Mouse (Mus musculus) embryo, embryonic 11 days (tissue): Measurements from ENCODE around the gene Napa.

Experiments used
- DNase-seq: peaks from one replicate; pipeline ENCODE4 v3.0.0-alpha.2; 2015

Napa gene

DNA sequence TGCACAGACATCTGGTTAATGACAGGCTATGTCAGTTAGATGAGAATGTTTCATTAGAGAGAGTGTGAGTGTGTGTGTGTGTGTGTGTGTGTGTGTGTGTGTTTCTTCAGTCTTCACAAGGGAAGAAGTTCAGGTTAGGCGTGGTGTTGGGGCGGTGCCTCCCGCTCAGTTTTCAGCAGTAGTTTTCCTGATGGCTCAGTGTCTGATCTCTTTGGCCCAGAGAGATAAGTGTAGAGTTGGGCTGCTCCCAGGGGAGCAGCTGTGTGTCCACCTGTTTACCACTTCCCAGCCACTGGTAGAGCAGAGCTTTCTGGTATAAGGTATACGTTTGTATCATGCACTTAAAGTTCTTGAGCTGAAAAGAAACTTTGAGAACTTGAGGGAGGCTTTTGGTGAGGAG is 1.6 kb downstream of the Napa start:
- DNase-seq, result no peak

DNA sequence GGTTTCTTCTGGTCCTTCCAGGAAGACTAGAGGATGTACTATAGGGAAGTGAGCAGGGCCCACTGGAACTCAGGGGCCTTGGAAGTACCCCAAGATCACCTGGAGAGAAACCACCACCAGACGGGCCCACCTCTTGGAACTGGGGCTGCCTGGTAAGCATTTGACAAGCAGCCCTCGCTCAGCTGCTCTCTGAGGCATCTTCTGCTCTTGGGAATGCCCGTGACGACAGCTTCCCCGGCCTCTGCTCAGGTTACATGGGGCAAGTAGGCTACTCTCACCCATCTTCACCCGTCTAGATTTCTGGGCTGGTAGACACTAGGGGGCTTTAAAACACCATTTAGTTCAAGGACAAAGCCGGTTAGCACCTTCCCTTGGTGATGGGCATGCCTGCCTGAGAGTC is 2.8 kb downstream of the Napa start:
- no peak for DNase-seq

DNA sequence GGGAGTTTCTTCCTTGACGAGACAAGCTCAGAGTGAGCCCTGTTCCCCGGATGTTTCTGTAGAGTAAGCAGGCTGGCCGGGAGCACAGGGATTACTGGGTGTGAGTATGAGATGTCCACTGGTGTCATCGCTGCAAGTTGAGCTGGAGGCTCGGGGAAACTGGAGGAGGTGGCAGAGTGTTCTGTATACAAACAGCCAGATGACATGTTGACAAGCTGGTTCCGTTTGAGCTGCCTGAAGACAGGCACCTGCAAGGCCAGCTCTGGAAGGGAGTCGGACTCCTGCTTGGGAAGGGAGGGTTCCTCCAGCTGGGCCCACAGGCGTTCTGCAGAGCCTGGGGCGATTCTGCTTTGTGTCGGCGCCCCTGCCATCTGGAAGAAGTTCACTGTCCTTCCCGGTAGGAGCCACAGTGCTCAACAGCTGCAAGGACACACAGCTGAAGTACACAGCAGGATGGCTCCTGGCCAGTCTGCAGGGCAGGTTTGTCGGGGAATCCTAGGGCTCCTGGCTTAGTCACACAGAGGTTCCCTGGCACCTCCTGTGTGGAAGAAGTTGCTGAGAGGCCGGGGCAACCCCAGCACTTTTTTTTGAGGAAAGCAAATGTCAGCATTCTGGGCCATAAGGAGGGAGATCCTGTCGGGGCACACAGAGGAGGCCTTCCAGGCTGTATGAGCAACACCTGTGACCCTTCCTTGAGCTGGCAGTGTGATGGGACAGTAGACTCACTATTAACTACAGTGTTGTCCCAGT is 3.6 kb downstream of the Napa start:
- no peak for DNase-seq

DNA sequence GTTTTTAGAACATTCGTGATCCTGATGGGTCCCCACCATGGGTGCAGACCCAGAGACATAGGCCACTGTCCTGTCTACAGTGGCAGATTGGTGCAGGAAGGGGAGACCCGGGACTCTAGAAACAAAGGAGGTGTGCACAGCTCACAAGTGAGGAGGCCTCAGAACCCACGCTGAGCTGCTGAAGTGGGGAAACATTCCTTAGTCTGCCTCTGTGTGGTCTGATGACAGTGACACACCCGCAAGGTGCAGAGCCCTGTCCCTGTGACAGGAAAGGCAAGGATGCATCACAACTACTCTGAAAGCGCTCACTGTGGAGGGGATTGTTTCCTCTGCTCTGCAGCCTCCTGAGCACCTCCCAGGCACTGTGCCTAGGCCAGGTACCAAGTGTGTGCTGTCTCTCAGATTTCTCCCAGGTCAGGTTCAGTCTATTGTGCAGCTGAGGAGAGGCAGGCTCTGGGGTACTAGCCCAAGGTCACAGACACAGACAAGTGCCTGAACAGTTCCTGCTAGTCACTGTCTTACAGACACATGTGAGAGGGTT is 4.5 kb downstream of the Napa start:
- no peak for DNase-seq

DNA sequence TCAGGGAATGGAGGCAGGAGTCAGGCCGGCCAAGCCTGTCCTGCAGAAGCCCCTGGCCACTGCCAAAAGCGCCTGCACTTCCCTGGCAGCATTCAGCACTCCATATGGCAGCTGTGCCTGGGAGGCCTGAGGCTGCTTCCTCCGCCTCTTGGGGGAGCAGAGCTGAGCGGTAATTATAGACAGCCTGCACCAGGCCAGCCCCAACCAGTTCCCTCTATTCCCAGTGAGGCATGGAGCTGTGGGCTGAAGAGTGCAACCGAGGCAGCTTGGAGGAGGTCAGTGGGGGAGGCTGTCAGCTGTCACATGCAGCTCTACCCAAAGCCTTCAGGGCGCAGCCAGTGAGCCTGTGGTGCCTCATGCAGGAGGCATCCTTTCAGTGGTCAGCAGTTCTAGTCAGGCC is 5.5 kb downstream of the Napa start:
- DNase-seq, result peak; percentile 5

DNA sequence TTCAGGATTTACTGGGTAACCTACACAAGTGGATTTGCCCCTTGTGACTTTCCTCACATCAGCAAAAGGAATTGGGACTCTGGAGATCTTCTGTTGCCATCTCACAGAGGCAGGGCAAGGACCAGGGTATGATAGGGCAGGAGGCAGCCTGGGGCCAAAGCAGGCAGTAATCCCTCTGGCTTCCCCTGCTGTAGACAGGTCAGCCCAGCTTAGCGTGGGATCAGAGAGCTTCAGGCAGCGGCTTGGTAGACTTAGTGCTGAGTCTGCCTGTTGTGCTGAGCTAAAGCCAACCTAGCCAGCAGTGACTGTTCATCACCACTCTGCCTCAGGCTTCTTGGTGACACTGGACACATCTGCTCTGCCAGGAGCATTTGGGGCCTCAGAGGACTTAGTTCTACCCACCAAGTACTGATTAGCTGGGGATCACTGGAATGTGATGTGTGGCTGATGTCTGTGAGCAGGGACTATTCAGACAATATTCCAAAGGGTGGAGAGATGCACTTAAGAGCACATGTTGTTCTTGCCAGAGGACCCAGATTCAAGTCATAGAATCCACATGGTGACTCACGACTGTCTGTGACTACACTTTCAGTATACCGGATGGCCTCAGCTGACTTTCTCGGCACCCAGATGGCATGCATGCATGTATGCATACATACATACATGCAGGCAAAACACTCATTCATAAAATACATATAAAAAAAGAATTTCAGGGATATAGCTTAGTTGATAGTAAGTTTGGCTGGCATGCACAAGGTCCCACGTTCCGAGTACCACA is 6.5 kb downstream of the Napa start:
- no peak for DNase-seq

DNA sequence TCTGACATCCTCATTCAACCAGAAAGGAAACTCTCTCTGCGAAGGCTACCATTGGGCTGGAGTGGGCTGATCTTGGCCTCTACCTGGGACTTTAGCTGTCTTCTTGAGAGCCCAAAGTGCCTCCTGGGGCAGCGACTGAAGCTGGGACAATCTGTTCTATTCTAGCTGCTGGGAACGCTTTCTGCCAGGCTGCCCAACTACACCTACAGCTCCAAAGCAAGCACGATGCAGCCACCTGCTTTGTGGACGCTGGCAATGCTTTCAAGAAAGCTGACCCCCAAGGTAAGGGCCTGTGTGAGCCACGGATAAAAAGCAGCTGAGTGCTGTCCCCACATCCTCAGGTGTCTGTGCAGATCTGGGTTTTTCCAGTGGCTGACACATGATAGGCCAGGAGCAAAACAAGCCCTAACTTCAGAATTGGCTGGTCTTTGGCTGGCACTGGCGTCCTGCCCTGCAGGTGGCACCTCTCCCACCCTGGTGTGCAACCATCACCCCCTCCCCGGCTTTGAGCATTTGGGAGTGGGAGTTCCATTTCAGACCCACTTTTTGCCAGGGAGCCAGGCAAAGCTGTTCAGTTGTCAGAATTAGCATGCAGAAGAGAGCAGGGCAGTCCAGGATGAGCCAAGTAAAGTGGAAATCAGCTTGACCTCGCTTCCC is 10.8 kb downstream of the Napa start:
- no peak for DNase-seq

DNA sequence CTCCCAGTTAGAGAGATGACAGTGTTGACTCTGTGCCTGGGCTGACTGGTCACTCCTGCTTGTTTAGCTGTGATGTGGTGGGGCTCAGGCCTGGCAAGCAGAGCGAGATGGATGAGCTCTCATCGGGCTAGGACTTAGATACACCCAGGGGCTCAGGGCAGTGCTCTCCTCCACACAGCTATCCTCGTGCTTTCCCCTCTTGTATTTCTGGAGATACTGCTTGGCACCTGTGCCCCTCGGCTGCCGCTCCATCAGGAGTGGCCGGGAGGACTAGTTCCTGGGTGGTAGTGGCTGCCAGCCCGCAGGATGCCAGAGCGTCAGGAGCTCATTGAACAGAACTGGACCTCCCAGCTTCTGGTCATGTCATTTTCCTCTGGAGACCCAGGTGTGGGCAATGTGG is 11.9 kb downstream of the Napa start:
- no peak for DNase-seq

DNA sequence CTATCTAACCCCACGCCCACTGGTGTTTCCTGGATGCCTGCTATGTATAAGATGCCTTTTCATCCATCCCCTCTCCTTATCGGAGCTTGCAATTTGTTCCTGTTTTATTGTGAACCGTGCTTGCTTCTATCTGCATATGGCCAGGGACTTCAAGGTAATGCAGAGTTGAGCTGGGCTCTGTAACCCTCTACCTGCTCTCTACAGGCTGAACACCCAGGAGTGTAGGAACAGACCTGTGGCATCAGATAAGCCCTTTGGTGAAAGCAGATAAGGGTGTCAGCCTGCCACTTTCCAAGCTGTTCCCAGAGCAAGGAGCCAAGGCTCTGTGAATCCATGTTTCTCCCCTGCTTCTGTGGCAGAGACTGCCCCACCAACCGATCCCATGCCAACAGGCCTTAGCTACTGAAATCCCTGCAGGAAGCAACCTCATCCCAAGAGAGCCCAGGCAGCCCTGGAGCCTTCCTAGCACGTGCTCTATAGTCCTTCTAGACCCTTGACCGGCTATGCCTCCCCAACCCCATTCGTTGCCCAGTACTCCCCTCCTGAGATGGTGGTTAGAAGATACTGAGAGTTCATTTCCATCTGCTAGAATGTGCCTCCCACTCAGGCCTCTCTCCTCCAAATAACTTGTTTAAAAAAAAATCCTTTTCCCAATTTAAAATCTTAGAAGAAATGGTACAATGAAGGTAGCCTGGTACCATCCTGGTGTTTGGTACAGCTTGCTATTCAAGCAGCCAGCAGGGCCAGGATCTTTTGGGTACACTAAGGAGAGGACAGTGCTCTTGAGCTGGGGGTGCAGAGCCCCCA is 13.2 kb downstream of the Napa start:
- no peak for DNase-seq

DNA sequence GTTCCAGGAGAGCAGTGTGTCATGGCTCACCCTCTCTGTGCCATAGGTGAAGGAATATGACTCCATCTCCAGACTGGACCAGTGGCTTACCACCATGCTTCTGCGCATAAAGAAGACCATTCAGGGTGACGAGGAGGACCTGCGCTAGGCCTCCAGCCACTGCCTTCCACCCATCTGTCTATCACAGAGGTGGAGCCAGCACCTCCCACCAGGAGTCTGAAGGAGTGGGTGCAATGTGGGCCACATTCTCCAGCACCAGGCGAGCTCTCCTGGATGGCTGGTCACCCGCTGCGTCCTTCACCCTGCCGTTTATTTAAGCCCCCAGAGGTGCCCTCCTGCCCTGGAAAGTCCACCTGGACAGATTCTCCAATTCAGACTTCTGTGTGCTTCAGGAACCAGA is 18.2 kb downstream of the Napa start:
- no peak for DNase-seq

DNA sequence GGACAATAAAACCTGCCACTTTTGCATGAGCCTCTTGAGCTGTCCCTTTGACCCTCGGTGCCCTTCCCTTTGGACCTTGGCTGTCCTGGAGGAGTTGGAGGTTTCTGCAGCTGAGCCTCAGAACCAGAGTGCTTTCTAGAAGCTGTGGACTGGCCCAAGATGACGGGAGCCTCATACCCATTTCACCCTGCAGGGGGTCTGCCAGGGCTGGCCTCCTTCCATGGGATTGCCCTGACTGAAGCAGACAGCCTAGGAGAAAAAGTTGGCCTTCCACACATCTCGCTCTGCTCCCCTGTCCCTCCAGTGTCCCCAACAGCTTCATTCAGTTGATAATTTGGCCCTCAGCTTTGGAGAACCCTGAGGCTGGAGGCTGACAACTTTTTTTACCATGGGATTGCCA is 18.8 kb downstream of the Napa start:
- no peak for DNase-seq

DNA sequence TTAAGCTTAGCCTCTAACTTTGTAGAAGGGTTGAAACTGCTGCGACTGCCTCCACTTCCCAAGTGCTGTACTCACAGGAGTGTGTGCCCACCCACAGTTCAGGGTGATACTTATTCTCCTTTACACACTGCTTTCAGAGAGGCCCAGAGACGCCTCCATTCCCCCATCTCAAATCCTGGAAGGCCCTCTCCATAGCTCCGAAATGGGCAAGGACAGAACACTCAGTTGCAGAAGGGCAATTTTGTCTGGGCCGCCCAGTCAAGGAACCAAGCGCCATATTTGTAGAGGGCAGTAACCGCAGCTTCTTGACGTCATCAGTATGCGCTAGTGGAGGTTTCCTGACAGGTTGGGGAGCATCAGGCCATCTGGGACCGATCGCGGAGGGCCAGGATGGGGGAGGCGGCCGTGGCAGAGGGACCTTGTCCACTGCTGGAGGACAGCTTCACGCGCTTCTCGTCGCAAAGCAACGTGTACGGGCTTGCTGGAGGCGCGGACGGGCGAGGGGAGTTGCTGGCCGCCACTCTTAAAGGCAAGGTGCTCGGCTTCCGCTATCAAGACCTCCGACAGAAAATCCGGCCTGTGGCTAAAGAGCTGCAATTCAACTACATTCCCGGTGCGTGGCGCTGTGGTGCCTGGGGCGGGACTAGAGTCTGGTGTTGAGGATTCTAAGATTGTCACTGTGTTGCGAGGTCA is 21.5 kb downstream of the Napa start, which contains the start of gene Kptn:
Kptn (plus strand) TSS at position 327 of the 693 bp plus-strand sequence.
- DNase-seq, result peak; percentile 93

DNA sequence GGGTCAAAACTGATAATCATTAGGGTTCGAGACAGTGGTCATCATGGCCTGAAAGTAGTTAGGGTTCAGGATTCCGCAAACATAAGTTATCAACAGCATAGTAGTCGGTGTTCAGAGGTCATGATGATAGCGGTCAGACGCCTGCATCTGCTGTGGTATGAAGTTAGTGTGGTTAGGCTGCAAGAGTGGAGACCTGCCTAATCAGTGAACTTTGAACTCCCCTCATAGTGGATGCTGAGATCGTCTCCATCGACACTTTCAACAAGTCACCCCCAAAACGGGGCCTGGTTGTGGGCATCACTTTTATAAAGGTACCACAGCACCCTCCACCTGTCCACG is 22.0 kb downstream of the Napa start:
- no peak for DNase-seq

DNA sequence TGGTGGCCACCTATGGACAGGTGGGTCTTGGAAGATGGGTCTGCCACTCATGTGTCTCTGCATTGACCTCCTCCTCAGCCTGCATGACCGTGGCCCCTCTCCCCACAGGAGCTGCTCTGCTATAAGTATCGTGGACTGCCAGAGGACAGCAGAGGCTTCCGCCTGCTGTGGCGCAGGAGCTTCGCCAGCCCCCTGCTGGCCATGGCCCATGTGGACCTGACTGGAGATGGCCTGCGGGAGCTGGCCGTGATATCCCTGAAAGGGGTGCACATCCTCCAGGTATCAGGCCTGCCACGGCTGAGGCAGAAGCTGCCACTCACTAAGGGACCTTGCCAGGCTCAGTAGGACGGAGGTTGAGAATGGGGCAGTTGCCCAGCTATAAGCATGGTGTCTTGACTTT is 27.6 kb downstream of the Napa start:
- DNase-seq, result no peak

DNA sequence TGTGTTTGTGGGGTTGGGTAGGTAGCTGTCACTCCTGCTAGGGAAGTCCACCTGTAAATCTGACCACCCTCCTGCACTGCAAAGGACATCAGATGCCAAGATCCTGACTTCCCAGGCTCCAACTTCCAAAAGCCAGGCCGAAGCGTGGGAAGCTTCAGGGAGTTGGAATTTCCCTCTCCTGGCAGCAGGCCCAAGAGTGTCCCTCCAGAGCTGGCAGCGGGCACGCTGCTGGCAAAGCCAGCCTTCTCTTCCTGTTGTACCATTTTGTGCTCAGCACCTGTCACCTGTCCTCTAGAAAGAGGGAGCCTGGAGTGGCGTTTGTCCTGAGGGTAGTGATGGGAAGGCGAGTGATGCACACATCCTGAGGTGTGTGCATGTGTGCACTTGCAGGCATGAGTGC is 30.1 kb downstream of the Napa start:
- no peak for DNase-seq

DNA sequence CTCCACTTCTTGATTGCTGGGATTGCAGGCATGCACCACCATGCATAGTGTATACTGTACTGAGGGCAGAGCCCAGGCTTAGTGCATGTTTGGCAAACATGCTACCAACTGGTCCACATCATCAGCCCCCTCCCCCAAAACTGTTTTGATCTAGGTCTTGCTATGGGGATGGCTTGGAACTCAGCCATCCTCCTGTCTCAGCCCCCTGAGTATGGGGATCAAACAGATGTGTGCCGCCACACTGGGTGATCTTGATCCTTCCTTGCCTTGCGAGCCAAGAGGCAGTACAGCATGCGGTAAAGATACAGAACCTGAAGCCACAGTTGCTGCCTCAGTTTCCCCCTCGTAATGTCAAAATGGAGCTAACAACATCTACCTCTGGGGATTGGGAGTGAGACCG is 30.6 kb downstream of the Napa start:
- DNase-seq, result no peak

DNA sequence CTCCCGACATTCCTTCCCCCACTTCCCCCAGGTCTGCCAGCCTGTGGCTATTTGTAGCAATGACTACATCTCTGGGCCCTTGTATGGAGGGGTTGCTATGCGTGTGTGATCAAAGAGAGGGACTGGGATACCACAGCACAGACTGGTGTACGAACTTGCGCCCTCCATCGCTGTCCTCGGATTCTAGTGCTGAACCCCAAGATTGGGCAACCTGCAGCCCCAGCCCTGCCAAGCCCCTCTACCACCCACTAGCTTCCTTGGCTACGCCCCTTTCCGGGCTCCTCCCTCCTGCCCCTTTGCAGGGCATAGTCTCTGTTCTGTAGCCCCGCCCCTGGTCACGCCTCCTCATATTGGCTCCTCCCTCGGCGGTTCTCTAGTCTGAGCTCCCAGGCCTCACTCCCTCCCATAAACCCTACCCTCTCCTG is 31.2 kb downstream of the Napa start, which contains the start of gene Slc8a2:
Slc8a2 (plus strand) TSS at position 406 of the 425 bp plus-strand sequence.
- DNase-seq, result peak; percentile 88

DNA sequence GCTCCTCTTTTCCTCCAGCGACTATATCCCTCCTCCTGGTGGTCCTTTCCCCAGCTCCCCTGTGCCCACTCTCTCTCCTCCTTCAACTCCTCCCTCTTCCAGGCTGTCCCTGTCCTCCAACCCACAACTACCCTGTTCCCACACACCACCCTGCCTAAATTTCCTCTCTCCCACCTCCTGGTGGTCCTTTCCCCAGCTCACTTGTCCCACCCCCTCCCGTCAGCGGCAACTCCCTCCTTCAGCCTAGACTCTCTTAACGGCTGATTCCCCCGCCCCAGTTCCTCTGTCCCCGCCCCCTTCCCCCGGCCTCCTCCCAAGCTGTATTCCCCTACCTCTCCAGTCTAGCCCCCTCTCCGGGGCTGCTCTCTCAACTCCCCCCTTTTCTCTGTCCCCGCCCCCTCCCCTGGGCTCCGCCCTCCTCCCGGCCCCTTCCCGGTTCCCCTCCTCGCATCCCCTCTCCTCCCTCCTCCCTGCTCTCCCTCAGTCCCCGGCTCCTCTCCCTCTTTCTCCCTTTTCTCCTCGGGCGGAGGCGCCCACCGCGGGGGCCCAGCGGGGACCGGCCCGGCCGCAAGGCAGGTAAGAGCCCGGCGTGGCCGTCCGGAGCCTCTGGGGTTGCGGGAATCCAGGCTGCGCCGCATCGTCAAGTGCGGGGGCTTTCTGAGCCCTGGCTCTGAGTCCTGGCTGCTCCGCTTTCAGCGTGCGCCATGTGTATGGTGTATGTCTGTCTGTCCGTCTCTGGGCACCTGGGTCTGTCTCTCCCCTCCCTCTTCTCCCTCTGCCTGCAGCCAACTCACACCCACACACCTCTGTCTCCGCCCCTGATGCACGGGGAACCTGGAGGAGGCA is 31.8 kb downstream of the Napa start:
- DNase-seq, result peak; percentile 90

DNA sequence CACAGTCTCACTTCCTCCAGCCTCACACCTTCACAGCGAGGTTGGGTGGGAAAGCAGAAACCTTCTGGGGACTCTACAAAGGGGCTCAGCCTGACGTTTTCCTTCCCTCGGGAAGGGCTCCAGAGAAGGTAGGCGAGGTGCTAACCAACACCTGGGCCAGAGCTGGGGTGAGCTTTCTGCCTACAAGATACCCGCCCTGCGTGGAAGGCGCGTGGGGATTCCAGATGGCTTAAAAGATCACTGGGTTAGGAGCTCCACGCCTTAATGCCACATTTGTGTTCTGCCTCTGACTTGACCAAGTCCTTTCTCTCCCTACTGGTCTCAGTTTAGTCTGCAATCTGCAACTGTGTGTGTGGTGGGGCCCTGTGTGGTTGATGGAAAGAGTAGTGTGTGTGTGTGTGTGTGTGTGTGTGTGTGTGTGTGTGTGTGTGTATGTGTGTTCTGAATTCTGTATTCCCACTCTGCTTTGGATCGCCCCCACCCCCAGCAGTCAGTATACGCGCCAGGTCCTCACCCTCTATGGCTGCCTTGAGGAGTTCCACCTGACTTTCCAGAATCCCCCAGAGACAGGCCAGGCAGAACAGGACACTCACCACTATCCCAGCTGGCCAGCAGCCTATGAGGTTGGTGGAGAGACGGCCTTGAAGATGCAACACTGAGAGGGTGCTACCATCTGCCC is 32.8 kb downstream of the Napa start:
- DNase-seq, result no peak

DNA sequence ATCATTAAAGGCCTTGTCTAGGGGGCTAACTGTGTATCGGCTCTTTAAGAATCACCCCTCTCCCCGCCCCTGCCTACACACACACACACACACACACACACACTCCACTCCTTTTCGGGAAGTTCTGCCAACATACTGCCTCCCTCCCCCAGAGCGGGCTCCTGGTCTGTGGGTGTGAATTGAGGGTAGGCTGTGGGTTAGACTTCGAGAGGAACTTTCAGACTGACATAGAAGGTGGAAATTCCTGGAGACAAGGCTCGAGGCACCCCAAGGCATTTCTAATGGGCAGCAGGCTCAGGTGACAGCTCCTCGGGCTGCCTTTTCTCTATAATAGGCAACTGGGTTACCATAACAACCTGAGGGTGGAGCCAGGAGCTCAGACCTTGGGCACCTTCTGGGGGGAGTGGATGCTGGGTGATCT is 33.9 kb downstream of the Napa start:
- peak; percentile 57 for DNase-seq

DNA sequence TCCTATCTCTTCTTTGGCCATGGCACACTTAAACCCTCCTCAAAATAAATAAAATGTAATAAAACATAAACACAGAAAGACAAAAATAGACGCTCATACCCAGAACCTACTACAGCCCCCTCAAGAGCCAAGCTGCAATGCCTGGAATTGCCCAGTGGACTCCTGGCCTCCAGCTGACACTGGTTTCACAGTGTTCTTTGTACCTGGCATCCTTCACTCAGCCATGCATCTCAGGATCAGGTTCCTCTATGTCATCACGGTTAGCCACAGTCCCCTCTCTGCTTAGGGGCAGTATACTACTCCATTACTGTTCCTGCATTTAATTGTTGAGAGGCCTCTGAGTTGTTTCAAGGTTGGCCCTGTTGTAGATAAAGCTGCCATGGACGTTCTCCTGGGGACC is 34.7 kb downstream of the Napa start:
- no peak for DNase-seq
